Mouse (Mus musculus) thymus, adult 2 months (tissue): ENCODE measurements at regions not wholly inside any gene's neighbourhood (a gene's known extent, or its start where the extent isn't known, plus 50 kb on each side); places are given as distances from the start of the nearest gene placed in this dataset.

ENCODE experiments used
- CTCF ChIP-seq: fragments of 200-500 bp; IDR thresholded peaks from 2 replicates; pipeline ENCODE4 v1.5.1; 2012; ENCODE audit warnings: mild to moderate bottlenecking, control low read depth, low read length, moderate library complexity, borderline replicate concordance; ENCODE audit not compliant: control insufficient read depth, poor library complexity, insufficient read depth; ENCODE audit errors: extremely low read depth
- POLR2A ChIP-seq: fragments of 200-500 bp; IDR thresholded peaks from 2 replicates; pipeline ENCODE4 v1.6.1; 2012; ENCODE audit warnings: mild to moderate bottlenecking, low read length, control low read depth, moderate library complexity; ENCODE audit not compliant: control insufficient read depth, poor library complexity, insufficient read depth; ENCODE audit errors: extremely low read depth

DNA sequence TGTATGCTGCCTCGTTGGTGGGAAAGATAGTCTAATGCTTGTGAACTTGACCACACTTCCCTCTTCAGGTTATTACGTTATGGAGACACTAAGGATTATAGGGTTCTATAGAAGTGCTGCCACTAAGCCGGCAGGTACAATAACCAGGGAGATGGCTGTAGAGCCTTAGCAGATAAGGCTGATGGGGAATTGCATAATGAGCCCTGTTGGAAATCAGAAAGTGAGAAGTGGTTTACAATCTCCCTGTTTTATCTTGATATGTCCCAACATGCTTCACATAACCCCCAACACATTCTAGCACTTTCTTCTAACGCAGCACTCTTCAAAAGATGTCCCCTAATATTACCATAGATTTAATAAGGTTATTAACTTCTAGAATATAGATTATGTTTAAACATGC, 241.2 kb downstream of the Hlx start:
- no peak for TF ChIP-seq CTCF
- no peak for TF ChIP-seq POLR2A
